Mouse (Mus musculus): ENCODE data around the gene Bub1b.

GRCm38 (mm10) chr2:118687791-118688190, 89.8 kb downstream of the Bub1b start:
- TF ChIP-seq POLR2A (IDR thresholded peaks at IDR 0.05; ENCODE audit: insufficient read length, low read depth): no peak
- no peak for TF ChIP-seq TCF12 (IDR thresholded peaks at IDR 0.05; ENCODE audit: insufficient read depth, poor library complexity, severe bottlenecking)
- TF ChIP-seq MAX (IDR thresholded peaks at IDR 0.05; ENCODE audit: low read depth): no peak
- no peak for TF ChIP-seq E2F4 (IDR thresholded peaks at IDR 0.05; ENCODE audit: insufficient read depth)
- no peak for TF ChIP-seq USF1 (IDR thresholded peaks at IDR 0.05; ENCODE audit: low read depth)
- no peak for TF ChIP-seq MYOD1 (IDR thresholded peaks at IDR 0.05; ENCODE audit: control insufficient read depth in 1 of 3, insufficient read length in 2 of 3, low read depth in 2 of 3)
